Mouse (Mus musculus) MEL (cell line): ENCODE measurements around the gene Rasal3. TPM values are rescaled to one million over a fixed set of nuclear protein-coding genes. Genes with fewer than 3 reads are reported as not detected.
A peak's percentile ranks its signal among the peaks of the same experiment; 100 is the strongest.

Experiments used
- DNase-seq: peaks from one replicate; pipeline ENCODE4 v3.0.0; 2011; ENCODE audit warnings: low read depth, low spot score
- H3K27ac ChIP-seq: 2 replicates; pipeline ENCODE4 v1.5.1; 2012; ENCODE audit warnings: low read depth, mild to moderate bottlenecking, control low read depth, low read length, moderate library complexity; ENCODE audit not compliant: control insufficient read depth
- H3K27me3 ChIP-seq, 2 experiments: fragments of 150-350 bp in 1 of 2; sonication (generic) in 1 of 2; 2 replicates each; pipeline ENCODE4 v1.6.1; 2012; ENCODE audit warnings: low read length in 2 of 2, mild to moderate bottlenecking in 2 of 2, improper control_type of control experiment in 1 of 2, moderate library complexity in 1 of 2; ENCODE audit not compliant: insufficient read depth in 2 of 2, control insufficient read depth in 1 of 2
- H3K36me3 ChIP-seq, 2 experiments: 2 replicates each; pipeline ENCODE4 v1.6.1; 2012 to 2014; ENCODE audit warnings: low read length in 2 of 2, improper control_type of control experiment in 1 of 2, inconsistent platforms in 1 of 2, mild to moderate bottlenecking in 1 of 2; ENCODE audit not compliant: insufficient read depth in 2 of 2, control insufficient read depth in 1 of 2
- H3K4me1 ChIP-seq, 2 experiments: fragments of 150-350 bp in 1 of 2; sonication (generic) in 1 of 2; 2 replicates each; pipeline ENCODE4 v1.6.1; 2012; ENCODE audit warnings: low read length in 2 of 2, improper control_type of control experiment in 1 of 2, mild to moderate bottlenecking in 1 of 2; ENCODE audit not compliant: insufficient read depth in 2 of 2, control insufficient read depth in 1 of 2
- H3K4me3 ChIP-seq, 2 experiments: fragments of 150-350 bp in 1 of 2; sonication (generic) in 1 of 2; 2 replicates each; pipeline ENCODE4 v1.5.1; 2012; ENCODE audit warnings: low read depth in 2 of 2, low read length in 2 of 2, mild to moderate bottlenecking in 2 of 2, moderate library complexity in 2 of 2, control low read depth in 1 of 2, improper control_type of control experiment in 1 of 2; ENCODE audit not compliant: control insufficient read depth in 1 of 2, insufficient read depth in 1 of 2
- H3K79me2 ChIP-seq: 2 replicates; pipeline ENCODE4 v1.6.1; 2012; ENCODE audit warnings: mild to moderate bottlenecking, low read length, moderate library complexity; ENCODE audit not compliant: control insufficient read depth, poor library complexity, insufficient read depth
- H3K9ac ChIP-seq: 2 replicates; pipeline ENCODE4 v1.6.1; 2012; ENCODE audit warnings: low read depth, mild to moderate bottlenecking, control low read depth, low read length, moderate library complexity; ENCODE audit not compliant: control insufficient read depth, poor library complexity, severe bottlenecking
- H3K9me3 ChIP-seq: fragments of 150-350 bp; sonication (generic); replicated peaks from 2 replicates; pipeline ENCODE4 v1.6.1; 2012; ENCODE audit warnings: mild to moderate bottlenecking, low read length, improper control_type of control experiment, moderate library complexity; ENCODE audit not compliant: insufficient read depth
- CHD1 ChIP-seq: IDR thresholded peaks from 2 replicates; pipeline ENCODE4 v1.6.1; 2012; ENCODE audit warnings: low read depth, mild to moderate bottlenecking, inconsistent platforms, low read length, improper control_type of control experiment
- CHD2 ChIP-seq: IDR thresholded peaks from 2 replicates; pipeline ENCODE4 v1.6.1; 2011; ENCODE audit warnings: low read length, improper control_type of control experiment
- CTCF ChIP-seq, 3 experiments: IDR thresholded peaks in 2 of 3; conservative IDR thresholded peaks in 1 of 3; 2 replicates each; pipeline ENCODE4 v1.5.1; 2011 to 2012; ENCODE audit warnings: low read length in 3 of 3, low read depth in 2 of 3, mild to moderate bottlenecking in 2 of 3, improper control_type of control experiment in 1 of 3, inconsistent platforms in 1 of 3, mixed read lengths in 1 of 3, moderate library complexity in 1 of 3; ENCODE audit not compliant: control insufficient read depth in 1 of 3, insufficient read depth in 1 of 3, poor library complexity in 1 of 3, severe bottlenecking in 1 of 3
- ELF1 ChIP-seq: IDR thresholded peaks from 2 replicates; pipeline ENCODE4 v1.6.1; 2014; ENCODE audit warnings: low read depth, mild to moderate bottlenecking, inconsistent platforms, low read length, improper control_type of control experiment, moderate library complexity
- EP300 ChIP-seq, 2 experiments: IDR thresholded peaks; 2 replicates each; pipeline ENCODE4 v1.6.1; 2011; ENCODE audit warnings: improper control_type of control experiment in 2 of 2, low read length in 2 of 2, low read depth in 1 of 2, mild to moderate bottlenecking in 1 of 2
- ETS1 ChIP-seq: IDR thresholded peaks from 2 replicates; pipeline ENCODE4 v1.6.1; 2012; ENCODE audit warnings: low read depth, mild to moderate bottlenecking, inconsistent platforms, low read length, improper control_type of control experiment, moderate library complexity
- GABPA ChIP-seq: IDR thresholded peaks from 2 replicates; pipeline ENCODE4 v1.6.1; 2012; ENCODE audit warnings: low read depth, mild to moderate bottlenecking, inconsistent platforms, low read length, improper control_type of control experiment, moderate library complexity
- GATA1 ChIP-seq: IDR thresholded peaks from 2 replicates; pipeline ENCODE4 v1.6.1; 2011; ENCODE audit warnings: low read depth, low read length, improper control_type of control experiment
- HCFC1 ChIP-seq: IDR thresholded peaks from 2 replicates; pipeline ENCODE4 v1.6.1; 2012; ENCODE audit warnings: low read depth, mild to moderate bottlenecking, inconsistent platforms, low read length, improper control_type of control experiment, moderate library complexity
- KAT2A ChIP-seq: conservative IDR thresholded peaks from 2 replicates; pipeline ENCODE4 v1.6.1; 2012; ENCODE audit warnings: low read depth, low read length, improper control_type of control experiment, inconsistent platforms
- MAFK ChIP-seq: IDR thresholded peaks from 2 replicates; pipeline ENCODE4 v1.6.1; 2011; ENCODE audit warnings: low read depth, mild to moderate bottlenecking, low read length, improper control_type of control experiment, borderline replicate concordance
- MAX ChIP-seq: IDR thresholded peaks from 2 replicates; pipeline ENCODE4 v1.6.1; 2011; ENCODE audit warnings: low read length, improper control_type of control experiment
- MAZ ChIP-seq: IDR thresholded peaks from 2 replicates; pipeline ENCODE4 v1.6.1; 2012; ENCODE audit warnings: low read depth, mild to moderate bottlenecking, inconsistent platforms, low read length, improper control_type of control experiment
- MEF2A ChIP-seq: IDR thresholded peaks from 2 replicates; pipeline ENCODE4 v1.6.1; 2014; ENCODE audit warnings: low read depth, mild to moderate bottlenecking, inconsistent platforms, low read length, improper control_type of control experiment; ENCODE audit not compliant: poor library complexity, insufficient replicate concordance, severe bottlenecking; ENCODE audit errors: extremely low read depth
- NELFE ChIP-seq: IDR thresholded peaks from 2 replicates; pipeline ENCODE4 v1.6.1; 2011; ENCODE audit warnings: low read depth, low read length, improper control_type of control experiment
- NRF1 ChIP-seq: IDR thresholded peaks from 2 replicates; pipeline ENCODE4 v1.6.1; 2014; ENCODE audit warnings: low read depth, mild to moderate bottlenecking, inconsistent platforms, low read length, improper control_type of control experiment, moderate library complexity; ENCODE audit not compliant: poor library complexity, insufficient read depth, severe bottlenecking
- POLR2A ChIP-seq, 2 experiments: IDR thresholded peaks; 2 replicates each; pipeline ENCODE4 v1.6.1; 2011 to 2012; ENCODE audit warnings: low read length in 2 of 2, mild to moderate bottlenecking in 2 of 2, control low read depth in 1 of 2, improper control_type of control experiment in 1 of 2, low read depth in 1 of 2, moderate library complexity in 1 of 2; ENCODE audit not compliant: control insufficient read depth in 1 of 2, insufficient read depth in 1 of 2, poor library complexity in 1 of 2
- POLR2AphosphoS2 ChIP-seq: IDR thresholded peaks from 2 replicates; pipeline ENCODE4 v1.6.1; 2011; ENCODE audit warnings: low read length, improper control_type of control experiment
- RAD21 ChIP-seq: IDR thresholded peaks from 2 replicates; pipeline ENCODE4 v1.6.1; 2011; ENCODE audit warnings: mild to moderate bottlenecking, low read depth, low read length, improper control_type of control experiment
- RCOR1 ChIP-seq: IDR thresholded peaks from 2 replicates; pipeline ENCODE4 v1.6.1; 2012; ENCODE audit warnings: low read depth, mild to moderate bottlenecking, inconsistent platforms, low read length, improper control_type of control experiment
- SMC3 ChIP-seq: IDR thresholded peaks from 2 replicates; pipeline ENCODE4 v1.6.1; 2011; ENCODE audit warnings: low read depth, low read length, improper control_type of control experiment
- TAL1 ChIP-seq: IDR thresholded peaks from 2 replicates; pipeline ENCODE4 v1.6.1; 2012; ENCODE audit warnings: mild to moderate bottlenecking, inconsistent platforms, low read length, moderate library complexity, mixed read lengths
- TBP ChIP-seq: IDR thresholded peaks from 2 replicates; pipeline ENCODE4 v1.8.0; 2011; ENCODE audit warnings: low read depth, low read length, improper control_type of control experiment
- UBTF ChIP-seq: IDR thresholded peaks from 2 replicates; pipeline ENCODE4 v1.6.1; 2012; ENCODE audit warnings: low read depth, mild to moderate bottlenecking, inconsistent platforms, low read length, improper control_type of control experiment, moderate library complexity, borderline replicate concordance; ENCODE audit not compliant: insufficient read depth
- USF1 ChIP-seq: IDR thresholded peaks from 2 replicates; pipeline ENCODE4 v1.6.1; 2014; ENCODE audit warnings: low read depth, mild to moderate bottlenecking, inconsistent platforms, low read length, improper control_type of control experiment, moderate library complexity
- USF2 ChIP-seq, 2 experiments: IDR thresholded peaks; 2 replicates each; pipeline ENCODE4 v1.6.1; 2011 to 2012; ENCODE audit warnings: improper control_type of control experiment in 2 of 2, low read length in 2 of 2, borderline replicate concordance in 1 of 2, inconsistent platforms in 1 of 2, low read depth in 1 of 2, mild to moderate bottlenecking in 1 of 2; ENCODE audit not compliant: insufficient read depth in 1 of 2
- ZC3H11A ChIP-seq: IDR thresholded peaks from 2 replicates; pipeline ENCODE4 v1.6.1; 2012; ENCODE audit warnings: low read depth, mild to moderate bottlenecking, inconsistent platforms, low read length, improper control_type of control experiment
- ZKSCAN1 ChIP-seq: IDR thresholded peaks from 2 replicates; pipeline ENCODE4 v1.6.1; 2012; ENCODE audit warnings: low read depth, mild to moderate bottlenecking, inconsistent platforms, low read length, improper control_type of control experiment, moderate library complexity
- ZMIZ1 ChIP-seq: IDR thresholded peaks from 2 replicates; pipeline ENCODE4 v1.6.1; 2012; ENCODE audit warnings: low read depth, mild to moderate bottlenecking, inconsistent platforms, low read length, improper control_type of control experiment, moderate library complexity
- polyA plus RNA-seq, 2 experiments: library from polyadenylated mRNA; stranded (reverse) in 1 of 2; unstranded in 1 of 2; fragments of >175 nt in 1 of 2; fragments of >200 nt in 1 of 2; gene quantifications; 2 replicates each; pipeline versions ENCODE4 v1.2.1 to v1.2.4; 2012; ENCODE audit warnings: low replicate concordance in 2 of 2, low read depth in 1 of 2; ENCODE audit not compliant: insufficient read length in 2 of 2, insufficient read depth in 1 of 2, missing spikeins in 1 of 2
- total RNA-seq: library from RNA; depleted of rRNA; stranded (reverse); fragments of 300-350 nt; gene quantifications from 2 replicates; pipeline ENCODE4 v1.2.3, GENCODE M21; 2012

Gene Rasal3
- total and polyA plus RNA-seq, 3 experiments = 0.04 TPM; not detected in 1

DNA sequence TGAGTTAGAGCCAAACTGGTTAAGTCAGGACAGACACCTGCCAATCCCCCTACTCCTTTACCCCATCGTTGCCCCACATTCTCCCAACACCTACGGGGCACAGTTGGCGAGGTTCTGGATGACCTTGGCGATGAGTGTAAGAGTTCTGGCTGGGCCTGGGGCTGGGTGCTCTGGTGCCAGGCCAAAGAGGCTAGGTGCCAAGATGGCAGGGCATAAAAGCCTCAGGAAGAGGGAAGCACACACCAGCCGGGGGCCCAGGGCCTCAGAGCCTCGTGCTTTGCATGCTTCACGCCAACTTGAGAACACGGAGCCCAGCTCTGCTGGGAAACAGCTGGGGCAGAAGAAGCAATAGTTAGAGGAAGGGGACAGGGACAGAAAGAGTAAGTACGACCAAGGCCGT, 9.4 kb downstream of the Rasal3 start:
- TF ChIP-seq USF2 (IDR thresholded peaks at IDR 0.05; ENCODE audit: borderline replicate concordance in 1 of 2, insufficient read depth in 1 of 2, low read depth in 1 of 2, low read length in 2 of 2) (no peak), POLR2AphosphoS2 (no peak), NRF1 (no peak), MAFK (no peak), CHD2 (no peak), RCOR1 (no peak), ZC3H11A (no peak), MAZ (no peak), RAD21 (no peak), HCFC1 (no peak), TBP (no peak), SMC3 (no peak), NELFE (no peak), KAT2A (no peak), ELF1 (no peak), UBTF (no peak), POLR2A (IDR thresholded peaks at IDR 0.05; ENCODE audit: control insufficient read depth in 1 of 2, insufficient read depth in 1 of 2, low read depth in 1 of 2, low read length in 2 of 2, poor library complexity in 1 of 2) (no peak), TAL1 (no peak), ZKSCAN1 (no peak), ZMIZ1 (no peak)
- Histone ChIP-seq H3K27me3 (no peaks in the 10 kb centered on the region), H3K36me3 (no peaks in the 10 kb centered on the region)

DNA sequence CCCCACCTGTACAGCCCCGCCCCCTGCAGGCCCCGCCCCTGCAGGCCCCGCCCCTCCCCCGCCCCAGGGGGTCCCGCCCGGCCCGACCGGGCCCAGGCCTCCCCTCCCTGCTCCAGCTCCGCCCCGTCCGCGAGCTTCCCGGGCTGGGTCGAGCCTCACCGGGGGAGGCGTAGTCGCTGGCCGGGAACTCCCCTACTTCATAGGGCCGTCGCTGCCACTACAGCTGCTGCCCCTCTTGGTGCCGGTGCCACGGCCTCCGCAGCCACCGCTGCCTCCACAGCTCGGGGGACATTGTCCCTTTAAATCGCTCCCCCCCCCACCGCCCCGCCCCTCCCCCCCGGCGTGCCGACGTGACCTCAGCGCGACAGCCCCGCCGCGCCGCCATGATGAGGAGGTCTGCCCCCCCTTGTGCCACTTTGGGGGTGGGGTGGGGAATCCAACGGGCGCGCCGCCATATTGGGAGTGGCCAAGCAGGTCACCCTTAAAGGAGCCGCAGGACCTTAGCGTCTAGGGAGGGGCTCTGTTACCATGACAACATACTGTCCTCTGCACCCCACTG, 14.2 kb downstream of the Rasal3 start, which contains the start of gene Wiz:
TSS of gene Wiz (minus strand) at position 339 of the 559 bp plus-strand sequence.
- peak; percentile 93 for DNase-seq
- Histone ChIP-seq H3K9ac (peak within 1 kb of the TSS; percentile 97), H3K27ac (peak within 1 kb of the TSS; percentile 37; the same call in 1 of the 2 replicates), H3K4me3 (peak within 1 kb of the TSS; percentile 96), H3K27me3 (no peaks in the 10 kb centered on the region), H3K79me2 (no peaks in the 10 kb centered on the region; the same call in 1 of the 2 replicates), H3K36me3 (no peaks in the 10 kb centered on the region), H3K9me3 (no peaks in the 10 kb centered on the region), H3K4me1 (peaks cover 0 to 6% of the 10 kb centered on the region in 2 experiments; a peak in 1 of 4 replicates)
- TF ChIP-seq HCFC1 (peak; percentile 94), ZMIZ1 (no peak), MEF2A (no peak), USF2 (IDR thresholded peaks at IDR 0.05; ENCODE audit: borderline replicate concordance in 1 of 2, insufficient read depth in 1 of 2, low read depth in 1 of 2, low read length in 2 of 2) (no peak), GATA1 (no peak), NELFE (no peak), UBTF (no peak), CTCF (IDR thresholded peaks at IDR 0.05 in 2 of 3, conservative IDR thresholded peaks at IDR 0.05 in 1 of 3; ENCODE audit: control insufficient read depth in 1 of 3, insufficient read depth in 1 of 3, low read depth in 2 of 3, low read length in 3 of 3, poor library complexity in 1 of 3, severe bottlenecking in 1 of 3) (no peak), GABPA (no peak), MAX (no peak), RAD21 (no peak), USF1 (no peak), EP300 (IDR thresholded peaks at IDR 0.05; ENCODE audit: low read depth in 1 of 2, low read length in 2 of 2) (peak in 1 of 2 experiments; percentile 44; a peak in 2 of 4 replicates), TBP (no peak), TAL1 (no peak), ETS1 (peak; percentile 38; the same call in 1 of the 2 replicates), KAT2A (no peak; the same call in 1 of the 2 replicates), CHD1 (no peak), POLR2AphosphoS2 (no peak)

More for the DNA sequence above, 9.4 kb downstream of the Rasal3 start:
- Histone ChIP-seq H3K9ac (no peak overlapping the region), H3K4me3 (no peak overlapping the region), H3K9me3 (no peaks in the 10 kb centered on the region), H3K4me1 (peaks cover 0 to 4% of the 10 kb centered on the region in 2 experiments; a peak in 1 of 4 replicates), H3K79me2 (no peaks in the 10 kb centered on the region; the same call in 1 of the 2 replicates), H3K27ac (no peak overlapping the region)
- DNase-seq = no peak
